Mouse (Mus musculus): ENCODE measurements around the gene C130032M10Rik. TPM values are rescaled to one million over a fixed set of nuclear protein-coding genes. Genes with fewer than 3 reads are reported as not detected.

Gene C130032M10Rik
- total RNA-seq (2022): under 1 TPM in 1 of 4 experiments, not detected in 3; 0.43 TPM

DNA sequence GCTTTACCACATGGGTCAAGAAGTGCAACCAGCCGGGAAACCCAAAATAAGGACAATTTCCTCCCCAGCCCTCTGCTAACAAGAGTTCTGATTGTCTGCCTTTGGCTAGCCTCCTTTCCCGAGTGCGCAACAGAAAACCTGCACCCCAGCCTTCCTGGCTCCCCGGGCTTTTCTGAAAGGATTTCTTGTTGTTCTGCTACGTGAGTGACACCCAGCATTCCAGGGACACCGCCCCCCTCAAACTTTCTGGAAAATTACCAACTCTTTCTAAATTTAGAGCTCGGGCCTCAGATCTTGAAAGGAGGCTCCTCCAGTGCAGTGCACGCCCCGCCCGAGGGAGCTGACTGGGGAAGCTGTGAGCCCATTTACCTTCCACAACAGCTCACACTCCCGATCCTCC lies at the start of gene C130032M10Rik:
Gene C130032M10Rik (plus strand): TSS at position 334 of the 400 bp plus-strand sequence.
- no peak for DNase-seq

DNA sequence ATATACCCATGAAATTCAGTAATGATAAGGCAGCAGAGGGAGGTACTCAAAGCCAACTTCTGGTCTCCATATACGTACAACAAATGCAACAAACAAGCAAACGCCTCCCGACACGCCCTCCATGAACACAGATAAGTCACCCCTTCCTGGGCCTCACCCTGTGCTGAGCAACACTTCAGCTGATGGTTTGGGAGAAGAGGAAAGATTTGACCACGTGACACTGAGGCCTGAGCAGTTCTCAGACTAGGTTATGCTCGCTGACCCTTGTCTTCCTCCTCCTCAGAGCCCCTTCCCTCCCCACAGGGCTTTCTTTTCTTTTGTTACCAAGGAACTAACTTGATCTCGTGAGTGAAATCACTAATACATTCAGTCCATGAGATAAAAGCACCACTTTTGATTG lies 48.6 kb upstream of the C130032M10Rik start:
- no peak for DNase-seq

DNA sequence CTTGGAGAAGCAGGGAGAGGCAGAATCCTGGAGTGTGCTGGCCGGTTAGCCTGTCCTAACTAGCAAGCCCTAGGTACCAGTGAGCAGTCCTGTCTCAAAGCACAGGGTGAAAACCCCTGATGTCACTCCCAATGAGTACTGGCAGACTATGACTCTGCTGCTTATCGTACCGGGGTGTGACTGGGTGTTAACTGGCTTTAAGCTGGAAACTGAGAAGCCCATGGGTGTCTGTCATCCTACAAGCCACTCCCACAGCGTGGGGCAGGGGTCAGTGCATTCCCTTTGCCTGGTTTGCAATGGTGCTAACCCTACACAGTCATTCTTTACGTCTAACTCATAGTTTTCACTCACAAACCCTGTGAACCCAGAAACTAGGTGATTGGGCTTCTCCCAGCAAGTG lies 47.3 kb upstream of the C130032M10Rik start:
- no peak for DNase-seq

DNA sequence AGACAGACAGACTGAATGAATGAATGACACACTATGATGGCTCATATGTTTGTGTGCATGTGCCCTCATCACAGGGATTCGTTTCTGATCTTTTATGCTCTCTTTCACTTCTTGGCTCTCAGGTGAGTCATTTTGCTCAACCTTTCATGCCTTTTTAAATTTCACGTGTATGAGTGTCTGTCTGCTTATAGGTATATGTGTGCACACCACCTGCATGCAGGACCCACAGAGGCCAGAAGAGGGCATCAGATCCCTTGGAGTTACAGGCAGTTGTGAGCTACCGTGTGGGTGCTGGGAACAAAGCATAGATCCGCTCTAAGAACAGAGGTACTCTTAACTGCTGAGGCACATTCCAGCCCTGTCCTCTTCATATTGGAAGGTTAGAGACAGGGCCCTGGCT lies 46.8 kb upstream of the C130032M10Rik start:
- DNase-seq: no peak

DNA sequence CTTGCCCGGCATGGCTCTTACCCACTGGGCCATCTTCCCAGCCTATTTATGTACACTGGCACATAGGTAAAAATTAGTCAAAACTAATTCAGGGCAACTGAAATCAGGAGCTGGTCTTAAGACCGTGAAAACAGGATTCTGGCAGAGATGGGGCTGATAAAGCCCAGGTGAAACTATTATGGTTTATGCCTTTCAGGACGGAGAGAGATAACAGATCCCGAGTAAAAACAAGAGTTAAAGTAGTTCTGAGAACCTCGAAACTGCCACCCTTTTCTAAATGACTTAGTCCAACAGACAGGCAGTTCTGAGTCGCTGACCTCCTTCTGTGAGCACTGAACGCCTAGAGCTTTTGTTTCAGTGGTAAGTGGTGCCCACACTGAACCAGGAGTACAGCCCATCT lies 43.6 kb upstream of the C130032M10Rik start:
- DNase-seq: no peak

DNA sequence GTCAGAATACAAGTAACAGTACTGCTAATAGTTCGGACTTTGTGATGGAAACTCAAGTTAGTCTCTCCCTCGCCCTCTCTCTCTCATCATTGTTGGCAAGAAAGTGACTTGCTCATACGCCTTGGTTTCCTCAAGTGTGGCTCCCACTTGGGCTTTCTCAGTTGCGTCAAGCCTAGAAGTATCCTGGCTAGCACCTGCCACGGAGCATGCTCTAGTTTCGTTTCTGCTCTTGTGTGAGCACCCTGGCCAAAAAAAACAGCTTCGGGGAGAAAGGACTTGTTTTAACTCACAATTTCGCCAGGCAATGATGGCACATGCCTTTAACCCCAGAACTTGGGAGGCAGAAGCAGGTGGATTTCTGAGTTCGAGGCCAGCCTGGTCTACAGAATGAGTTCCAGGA lies 38.5 kb upstream of the C130032M10Rik start:
- no peak for DNase-seq

DNA sequence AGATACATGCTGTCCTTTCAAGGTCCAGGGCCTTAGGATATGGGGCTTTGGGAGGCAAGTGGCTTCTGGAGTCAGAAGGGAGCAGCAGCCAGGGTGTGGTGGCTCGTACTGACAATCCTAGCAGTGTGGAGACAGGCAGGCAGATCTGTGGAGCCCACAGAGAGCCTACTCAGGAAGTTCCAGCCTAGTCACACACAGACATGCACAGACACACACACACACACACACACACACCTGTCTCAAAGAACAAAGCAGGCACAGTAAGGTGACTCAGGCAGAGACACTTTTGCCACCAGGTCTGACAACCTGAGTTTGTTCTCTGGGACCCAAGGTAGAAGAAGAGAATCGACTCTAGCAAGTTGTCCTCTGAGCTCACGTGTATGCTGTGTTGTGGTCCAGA lies 34.6 kb upstream of the C130032M10Rik start:
- no peak for DNase-seq

DNA sequence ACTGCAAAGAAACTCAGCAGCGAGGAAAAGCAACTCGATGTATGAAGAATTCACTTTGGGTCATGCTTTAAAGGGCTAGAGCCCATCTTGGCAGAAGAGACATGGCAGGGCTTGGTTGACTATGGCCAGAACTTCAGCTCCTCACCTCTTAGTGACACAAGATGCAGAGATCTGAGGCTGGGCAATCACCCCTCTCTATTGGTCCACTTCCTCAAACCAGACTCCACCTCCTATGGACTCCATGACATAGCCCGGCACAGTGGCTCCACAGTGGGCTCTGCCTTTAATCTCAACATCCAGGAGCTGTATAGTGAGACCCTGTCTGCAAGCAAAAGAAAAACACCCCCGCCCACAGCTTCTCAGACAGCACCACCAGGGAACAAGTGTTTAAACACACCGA lies 30.7 kb upstream of the C130032M10Rik start:
- no peak for DNase-seq

DNA sequence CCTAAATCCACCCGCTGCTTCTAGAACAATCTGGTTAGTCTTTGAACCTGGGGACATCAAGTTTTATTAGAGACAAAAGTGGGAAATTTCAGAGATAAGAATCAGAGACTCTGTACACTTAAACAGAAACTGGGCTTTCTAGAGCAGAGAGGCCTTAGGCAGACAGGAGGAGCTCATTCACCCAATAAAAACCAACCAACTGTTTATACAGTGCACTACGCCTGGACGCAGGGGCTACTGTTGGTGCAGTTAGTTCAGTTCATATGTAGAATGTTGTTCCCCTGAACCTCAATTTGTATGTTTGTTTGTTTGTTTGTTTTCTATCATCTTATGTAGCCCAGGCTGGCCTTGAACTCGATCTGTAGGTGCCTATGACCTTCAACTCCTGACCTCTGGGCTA lies 28.7 kb upstream of the C130032M10Rik start:
- no peak for DNase-seq

DNA sequence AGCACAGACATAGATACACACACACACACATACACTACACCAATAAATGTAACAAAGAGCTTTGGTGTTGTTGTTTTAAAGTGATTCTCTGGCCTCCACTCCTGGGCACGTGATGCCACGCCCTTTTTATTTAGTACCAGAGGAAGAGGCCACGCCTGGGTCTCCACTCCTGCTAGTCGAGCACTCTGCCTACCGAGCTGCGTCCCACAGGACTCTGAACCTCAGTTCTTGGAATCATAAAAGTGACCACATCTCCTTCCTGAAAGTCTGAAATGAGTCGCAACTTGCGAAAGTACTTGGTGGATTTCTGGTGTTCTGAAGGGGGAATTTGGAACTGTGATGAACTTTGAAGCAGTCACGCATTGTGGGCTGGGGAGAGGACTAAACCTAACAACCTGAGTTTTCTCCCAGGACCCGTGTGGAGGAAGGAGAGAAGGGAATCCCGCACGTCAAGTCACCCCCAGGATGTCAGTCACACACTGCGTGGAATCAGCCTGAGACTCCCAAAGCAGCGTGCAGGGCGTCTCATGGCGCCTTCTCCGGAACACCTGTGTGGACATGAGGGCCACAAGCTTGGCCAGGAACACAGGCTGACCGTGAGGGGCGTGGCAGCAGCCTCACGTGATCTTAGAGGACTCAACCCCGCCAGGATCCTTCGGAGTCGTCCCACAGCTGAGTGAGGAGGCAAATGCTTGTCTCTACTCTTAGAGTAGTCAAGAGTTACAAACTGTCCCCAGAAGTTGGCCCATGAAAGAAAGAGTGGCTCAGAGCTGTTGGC lies 27.8 kb upstream of the C130032M10Rik start:
- DNase-seq: no peak

DNA sequence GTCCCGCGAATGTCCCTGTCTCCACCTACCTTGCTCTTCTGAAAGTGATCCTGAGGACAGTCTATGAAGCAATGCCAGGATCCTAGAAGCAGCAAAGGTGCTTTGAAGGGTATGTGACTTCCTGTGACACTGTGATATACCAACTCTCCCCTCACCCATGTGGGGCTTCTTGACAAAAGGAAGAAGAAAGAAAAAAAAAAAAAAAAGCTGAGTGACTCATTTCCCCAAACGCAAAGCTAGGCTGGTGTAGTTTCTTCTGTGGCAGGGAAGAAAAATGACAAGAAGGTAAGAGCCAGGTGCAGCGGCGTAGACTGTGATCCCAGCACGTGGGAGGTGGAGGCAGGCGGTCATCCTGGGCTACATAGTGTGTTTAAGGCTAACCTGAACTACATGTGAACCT lies 19.0 kb upstream of the C130032M10Rik start:
- no peak for DNase-seq

DNA sequence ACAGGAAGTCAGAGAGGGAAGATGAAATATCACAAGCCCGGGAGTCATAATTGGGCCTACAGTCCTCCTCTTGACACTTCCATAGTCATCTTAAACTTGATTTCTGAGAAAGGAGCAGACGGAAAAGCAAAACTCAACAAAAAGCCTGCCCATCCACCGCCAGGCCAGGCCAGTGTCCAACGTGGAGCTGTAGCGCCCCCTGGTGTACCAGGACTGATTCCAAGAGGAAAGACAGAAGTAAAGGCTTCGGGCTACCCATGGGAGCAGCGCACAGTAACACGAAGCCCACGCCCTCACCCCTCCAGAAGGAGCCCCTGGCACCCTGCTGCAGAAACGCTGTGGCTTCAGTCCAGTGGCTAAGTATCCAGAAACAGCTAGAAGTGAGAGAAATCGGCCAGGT lies 17.3 kb upstream of the C130032M10Rik start:
- peak; percentile 45 for DNase-seq

DNA sequence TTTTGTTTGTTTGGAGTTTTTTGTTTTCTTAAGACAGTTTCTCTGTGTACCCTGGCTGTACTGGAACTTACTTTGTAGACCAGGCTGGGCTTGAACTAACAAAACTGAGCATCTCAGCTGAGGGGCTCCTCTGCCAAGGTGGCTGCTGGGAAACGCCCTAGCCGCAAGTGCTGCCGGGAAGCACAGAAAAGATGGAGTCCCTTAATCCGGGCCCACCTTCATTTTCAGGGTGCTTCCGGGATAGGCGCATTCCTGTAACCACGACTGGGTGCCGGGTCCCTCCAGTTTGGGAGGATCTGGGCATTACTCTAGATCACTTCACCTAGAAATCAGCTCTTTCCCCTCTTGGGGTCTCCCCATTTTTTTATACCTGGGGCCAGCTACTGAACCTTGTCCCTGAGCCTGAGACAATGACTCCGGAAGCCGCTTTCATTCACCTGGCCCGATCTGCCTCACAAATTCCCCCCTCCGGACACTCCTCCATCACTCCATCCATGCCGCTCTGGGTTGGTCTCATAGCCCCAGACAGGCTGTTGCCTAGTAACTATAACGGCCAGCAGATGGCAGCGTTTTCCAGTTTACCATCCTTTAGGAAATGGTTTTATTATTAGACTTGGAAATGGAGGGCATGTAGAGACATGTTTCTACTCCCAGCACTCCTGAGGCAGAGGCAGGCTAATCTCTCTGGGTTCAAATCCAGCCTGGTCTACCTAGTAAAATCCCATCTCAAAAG lies 15.5 kb upstream of the C130032M10Rik start:
- DNase-seq: peak; percentile 26

DNA sequence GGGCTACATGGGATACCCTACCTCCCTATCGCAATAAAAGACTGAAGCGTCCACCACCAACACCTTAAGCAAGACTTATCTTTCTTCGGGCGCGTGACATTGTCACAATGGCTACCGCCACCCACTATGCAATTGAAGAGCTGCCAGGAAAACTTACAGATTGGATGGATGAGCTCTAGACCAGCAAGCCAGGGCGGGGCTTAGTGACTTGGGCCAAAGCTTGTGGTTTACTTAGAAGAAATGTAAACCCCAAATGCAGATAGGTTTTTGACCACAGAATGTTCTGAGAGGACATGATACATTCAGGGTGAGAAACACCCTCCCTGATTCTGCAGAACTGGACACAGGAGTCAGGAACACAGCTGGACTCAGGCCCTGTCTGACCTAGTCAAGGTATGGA lies 14.4 kb upstream of the C130032M10Rik start:
- DNase-seq: no peak

DNA sequence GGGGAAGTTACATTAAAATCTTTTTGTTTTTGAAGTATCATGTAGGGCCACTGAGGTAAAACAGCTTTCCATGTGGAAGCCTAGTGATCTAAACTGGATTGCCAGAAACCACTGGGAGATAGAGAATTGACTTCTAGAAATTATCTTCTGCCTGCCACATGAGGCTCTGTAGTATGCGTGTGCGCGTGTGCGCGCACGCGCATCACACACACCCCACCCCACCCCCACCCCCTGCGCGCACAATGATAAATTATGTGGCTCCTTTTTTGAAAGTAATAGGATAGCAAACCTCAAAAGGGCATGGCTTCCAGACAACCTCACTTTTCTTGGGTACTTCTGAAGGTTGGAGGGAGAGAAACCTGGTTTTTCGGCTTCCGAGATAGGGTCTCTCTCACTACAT lies 13.6 kb upstream of the C130032M10Rik start:
- no peak for DNase-seq

DNA sequence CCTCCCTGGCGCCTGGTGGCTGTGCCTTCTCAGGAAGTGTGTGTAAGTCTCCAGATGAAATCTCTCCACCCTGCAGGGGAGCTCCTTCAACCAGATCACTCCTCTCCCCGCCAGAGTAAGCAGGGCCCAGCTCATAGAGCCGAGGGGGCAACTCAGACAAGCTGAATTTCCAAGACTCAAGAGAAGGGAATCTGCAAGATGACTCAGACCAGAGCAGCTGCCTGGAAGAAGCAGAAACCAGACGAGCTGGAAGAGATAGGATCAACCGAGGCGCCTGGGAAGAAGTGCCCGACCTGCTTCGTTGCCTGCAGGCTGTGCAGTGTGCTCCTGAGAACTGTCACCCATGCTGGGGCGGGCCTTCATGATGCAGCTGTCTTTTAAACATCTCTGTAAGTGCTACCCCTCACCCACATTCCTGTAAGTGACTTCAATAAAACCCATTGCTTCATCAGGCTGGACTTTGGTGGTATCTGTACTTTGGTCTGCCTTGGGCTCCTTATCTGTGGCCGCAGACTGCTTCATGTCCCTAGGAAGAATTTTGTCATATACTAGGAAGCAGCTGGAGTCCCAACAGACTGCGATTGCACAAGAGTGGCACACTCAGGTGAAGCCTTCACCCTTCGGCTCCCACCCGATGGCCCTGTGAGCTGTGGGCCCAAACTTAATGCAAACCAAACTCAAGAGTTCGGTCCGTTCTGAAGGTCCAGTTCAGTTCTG lies 12.6 kb upstream of the C130032M10Rik start:
- DNase-seq: no peak

DNA sequence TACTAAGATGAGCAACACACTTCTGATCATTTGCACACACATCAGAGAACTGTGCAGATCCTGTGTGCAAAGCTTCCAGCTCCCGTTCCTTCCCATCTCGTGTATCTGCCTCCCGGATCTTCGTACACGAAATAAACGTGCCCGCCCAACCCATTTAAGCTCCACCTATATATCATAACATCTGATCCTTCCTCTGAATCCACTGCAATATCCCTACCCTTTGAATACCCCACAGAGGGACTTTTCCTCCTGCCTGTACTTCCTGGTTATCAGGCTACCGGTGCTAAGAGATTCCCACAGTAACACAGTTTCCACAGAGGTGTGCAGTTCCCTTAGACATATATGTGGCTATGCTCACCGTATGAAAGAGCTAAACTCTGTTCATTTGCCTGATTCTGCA lies 10.7 kb upstream of the C130032M10Rik start, which contains the start of gene Ccr4:
Gene Ccr4 (minus strand): TSS at position 101 of the 400 bp plus-strand sequence.
- DNase-seq: no peak

DNA sequence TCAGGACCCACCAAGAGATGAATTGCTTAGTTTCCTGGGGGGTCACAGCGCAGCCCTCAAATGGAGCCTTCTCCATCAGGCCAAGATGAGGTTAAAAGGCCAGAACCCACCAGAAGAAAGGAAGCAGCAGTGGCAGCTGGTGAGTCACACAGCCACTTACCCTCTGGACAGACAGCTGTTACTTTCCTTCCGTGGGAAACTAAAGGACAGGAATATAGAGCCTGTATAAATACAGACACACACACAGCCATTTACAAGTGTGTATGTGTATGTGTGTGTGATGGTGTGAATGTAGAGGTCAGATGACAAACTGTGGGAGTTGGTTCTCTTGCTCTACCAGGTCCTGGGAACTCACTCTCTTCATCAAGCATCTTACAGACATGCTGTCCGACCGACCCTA lies 8.9 kb upstream of the C130032M10Rik start:
- DNase-seq: no peak

DNA sequence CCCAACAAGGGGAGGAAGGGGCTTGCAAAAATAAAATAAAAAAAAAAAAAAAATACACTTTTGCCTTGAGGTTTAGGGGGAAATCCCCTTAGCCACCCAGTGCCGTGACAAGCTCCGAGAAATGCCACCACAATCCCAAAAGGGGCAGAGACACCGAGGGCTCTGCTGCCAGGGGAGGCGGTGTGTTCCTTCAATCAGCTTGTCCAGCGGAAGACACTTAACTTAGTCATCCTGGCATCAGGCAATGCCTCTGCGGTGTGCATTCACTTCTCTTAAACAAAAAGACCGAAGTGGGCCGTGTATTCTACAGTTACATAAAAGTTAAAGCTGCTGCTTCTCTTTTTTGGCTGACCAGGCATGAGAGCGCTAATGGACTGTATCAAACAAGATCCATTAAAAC lies 8.1 kb upstream of the C130032M10Rik start:
- DNase-seq: no peak

DNA sequence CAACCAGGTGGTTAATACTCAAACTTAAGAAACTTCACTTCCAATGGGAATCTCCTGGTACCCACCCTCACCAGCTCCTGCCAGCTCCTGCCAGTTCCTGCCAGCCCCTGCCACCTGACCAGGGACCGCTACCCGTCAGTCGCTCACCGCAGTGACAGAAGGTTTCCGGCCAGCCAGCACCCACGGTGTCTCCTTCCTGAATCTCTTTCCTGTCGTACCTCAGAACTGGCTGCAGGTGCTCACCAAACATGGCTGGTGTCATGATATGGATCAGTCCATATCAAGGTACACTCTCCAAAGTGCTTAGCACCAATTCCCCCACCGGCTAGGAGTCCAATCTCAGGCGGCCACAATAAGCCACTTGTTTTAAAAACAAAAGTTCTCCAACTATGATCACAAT lies 5.7 kb upstream of the C130032M10Rik start:
- no peak for DNase-seq

DNA sequence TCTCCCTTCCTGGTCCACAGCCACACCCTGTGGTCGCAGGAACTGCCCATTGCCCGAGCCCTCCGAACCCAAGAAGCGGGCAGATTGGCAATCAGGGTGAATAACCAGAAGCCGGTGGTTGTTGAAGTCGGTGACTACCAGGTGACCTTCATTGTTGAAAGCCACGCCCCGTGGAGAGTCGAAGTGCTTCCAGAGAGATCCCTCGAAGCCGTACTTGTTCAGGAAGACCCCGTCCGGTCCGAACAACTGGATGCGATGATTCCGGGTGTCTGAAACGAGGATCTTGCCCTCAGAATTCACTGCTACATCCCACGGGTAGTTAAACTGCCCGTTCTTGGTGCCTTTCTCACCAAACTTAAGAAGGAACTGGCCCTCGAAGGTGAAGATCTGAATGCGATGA lies 2.7 kb upstream of the C130032M10Rik start:
- no peak for DNase-seq

DNA sequence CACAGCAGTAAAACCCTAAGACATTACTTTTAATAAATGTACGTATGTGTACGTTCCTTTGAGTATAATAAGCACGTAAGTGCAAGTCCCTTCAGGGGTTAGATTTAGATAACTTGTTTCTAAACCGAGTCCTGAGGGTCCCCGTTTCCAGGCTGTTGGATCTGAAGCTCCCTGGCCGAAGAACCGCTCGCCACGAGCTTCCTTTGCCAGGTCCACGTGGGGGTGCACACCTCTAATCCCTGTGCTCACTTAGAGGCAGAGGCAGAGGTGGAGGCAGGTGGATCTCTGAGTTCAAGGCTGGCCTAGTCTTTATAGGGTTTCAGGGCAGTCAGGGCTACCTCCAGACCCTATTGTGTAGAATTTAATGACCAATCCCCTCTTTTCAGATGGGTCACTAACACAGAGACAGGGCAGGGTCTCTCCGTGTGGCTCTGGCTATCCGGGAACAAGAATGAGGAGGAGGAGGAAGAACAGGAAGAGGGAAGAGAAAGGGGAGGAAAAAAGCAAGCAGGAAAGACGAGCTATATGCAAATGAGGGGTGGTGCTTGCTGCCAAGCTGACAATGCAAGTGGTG lies 2.5 kb downstream of the C130032M10Rik start:
- DNase-seq: no peak
